Mouse (Mus musculus) limb, embryonic 15.5 days (tissue): ENCODE measurements around the gene Tff1. TPM values are rescaled to one million over a fixed set of nuclear protein-coding genes. Genes with fewer than 3 reads are reported as not detected.

Source experiments
- ATAC-seq: fragments of 200-750 bp; cut with Nextera tagmentation; 2 replicates; pipeline ENCODE4 v1.8.0; 2017; ENCODE audit warnings: low read depth, moderate TSS enrichment; ENCODE audit not compliant: insufficient number of reproducible peaks, low FRiP score, low TSS enrichment
- H3K27ac ChIP-seq: fragments of 300-500 bp; sonication (generic); 2 replicates; pipeline ENCODE4 v1.5.1; 2015; ENCODE audit warnings: moderate library complexity, mild to moderate bottlenecking, inconsistent platforms
- H3K27me3 ChIP-seq: fragments of 300-500 bp; sonication (generic); 2 replicates; pipeline ENCODE4 v1.6.1; 2015; ENCODE audit warnings: inconsistent platforms
- H3K36me3 ChIP-seq: fragments of 300-500 bp; sonication (generic); 2 replicates; pipeline ENCODE4 v1.6.1; 2015; ENCODE audit warnings: inconsistent platforms
- H3K4me1 ChIP-seq: fragments of 300-500 bp; sonication (generic); 2 replicates; pipeline ENCODE4 v1.6.1; 2015; ENCODE audit warnings: inconsistent platforms
- H3K4me2 ChIP-seq: fragments of 300-500 bp; sonication (generic); 2 replicates; pipeline ENCODE4 v1.6.1; 2015; ENCODE audit warnings: mild to moderate bottlenecking, inconsistent platforms
- H3K4me3 ChIP-seq: fragments of 300-500 bp; sonication (generic); 2 replicates; pipeline ENCODE4 v1.5.1; 2015; ENCODE audit warnings: mild to moderate bottlenecking, inconsistent platforms
- H3K9ac ChIP-seq: fragments of 300-500 bp; sonication (generic); 2 replicates; pipeline ENCODE4 v1.6.1; 2015; ENCODE audit warnings: inconsistent platforms
- H3K9me3 ChIP-seq: fragments of 300-500 bp; sonication (generic); 2 replicates; pipeline ENCODE4 v1.6.1; 2016; ENCODE audit warnings: inconsistent platforms
- WGBS: fragments of 180-500 bp; shearing (Covaris S2); methylation state at CpG from one replicate; pipeline ENCODE4 v1.1.7; 2015; 5-methylcytosine and 5-hydroxymethylcytosine counted together
- polyA plus RNA-seq: library from polyadenylated mRNA; unstranded; fragments of >200 nt; fragmentation: Nextera tagmentation; extraction: Ambion mirVana; gene quantifications from 2 replicates; pipeline ENCODE4 v1.2.1, GENCODE M21; 2015

The Tff1 gene
- polyA plus RNA-seq, 1 experiment from 2014 or later, result not detected

DNA sequence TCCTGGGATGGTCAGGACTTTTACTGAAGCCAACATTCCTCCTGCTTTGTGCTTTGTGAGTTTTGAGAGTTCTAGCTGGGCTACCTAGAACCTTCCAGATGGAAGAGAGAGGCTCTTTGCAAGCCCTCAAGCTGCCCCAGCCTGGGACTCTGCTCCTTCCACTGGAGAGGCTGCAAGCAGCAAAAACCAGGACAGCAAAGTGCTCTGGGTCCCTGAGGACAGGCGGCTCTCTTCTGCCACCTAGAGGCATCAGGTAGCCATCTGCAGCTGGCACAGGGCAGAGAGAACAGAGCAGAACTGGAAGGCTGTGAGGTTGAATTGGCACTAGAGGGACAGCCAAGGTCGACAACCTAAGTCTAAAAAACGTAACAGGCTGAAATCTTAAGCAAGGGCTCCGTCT is 22.3 kb upstream of the Tff1 start:
- Histone ChIP-seq H3K4me3 (no peak overlapping the region), H3K36me3 (no peaks in the 10 kb centered on the region), H3K4me1 (no peaks in the 10 kb centered on the region), H3K27ac (no peak overlapping the region), H3K4me2 (no peak overlapping the region), H3K27me3 (no peaks in the 10 kb centered on the region), H3K9me3 (no peaks in the 10 kb centered on the region), H3K9ac (no peak overlapping the region)
- WGBS, result 24% methylated on average over 4 of the region's 4 CpGs
- ATAC-seq, result no peak

DNA sequence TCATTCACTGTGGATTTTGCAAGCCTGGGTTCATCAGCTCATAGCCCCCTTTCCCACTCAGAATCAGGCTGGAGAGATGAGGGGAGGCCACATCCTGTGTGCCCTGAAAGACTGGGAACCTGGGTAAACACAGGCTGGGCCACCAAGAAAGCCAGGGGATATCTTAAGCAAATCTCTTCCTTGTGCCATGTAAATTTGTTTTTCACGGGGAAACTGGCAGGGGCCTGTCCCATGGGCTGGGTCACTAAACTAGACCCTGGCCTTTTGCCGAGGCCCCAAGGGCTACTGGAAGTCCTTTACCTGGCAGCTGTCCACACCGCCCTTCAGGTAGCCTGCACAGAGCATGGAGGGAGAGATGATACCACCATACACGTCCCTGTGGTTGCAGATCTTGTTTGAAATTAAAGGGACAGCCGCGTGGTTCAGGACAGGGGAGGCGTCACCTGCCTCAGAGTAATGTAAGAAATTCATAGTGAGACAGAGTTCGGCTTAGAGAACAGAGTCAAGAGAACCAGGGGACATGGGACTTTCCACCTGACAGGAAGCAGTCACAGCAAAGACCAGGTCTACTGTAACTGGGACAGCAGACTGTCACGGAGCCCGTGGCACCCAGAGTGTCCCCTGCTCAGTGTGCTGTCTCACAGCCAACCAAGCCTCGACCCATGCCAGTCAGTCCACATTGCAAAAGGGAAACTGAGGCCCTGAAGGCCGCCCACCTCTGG is 19.4 kb upstream of the Tff1 start:
- no peak overlapping the region for H3K9ac ChIP-seq
- H3K27me3 ChIP-seq, result no peaks in the 10 kb centered on the region
- no peak overlapping the region for H3K4me3 ChIP-seq
- 74% methylated on average over 12 of the region's 12 CpGs for WGBS
- ATAC-seq, result no peak
- H3K9me3 ChIP-seq, result no peaks in the 10 kb centered on the region
- no peak overlapping the region for H3K27ac ChIP-seq
- H3K36me3 ChIP-seq, result no peaks in the 10 kb centered on the region
- no peaks in the 10 kb centered on the region for H3K4me1 ChIP-seq
- no peak overlapping the region for H3K4me2 ChIP-seq

DNA sequence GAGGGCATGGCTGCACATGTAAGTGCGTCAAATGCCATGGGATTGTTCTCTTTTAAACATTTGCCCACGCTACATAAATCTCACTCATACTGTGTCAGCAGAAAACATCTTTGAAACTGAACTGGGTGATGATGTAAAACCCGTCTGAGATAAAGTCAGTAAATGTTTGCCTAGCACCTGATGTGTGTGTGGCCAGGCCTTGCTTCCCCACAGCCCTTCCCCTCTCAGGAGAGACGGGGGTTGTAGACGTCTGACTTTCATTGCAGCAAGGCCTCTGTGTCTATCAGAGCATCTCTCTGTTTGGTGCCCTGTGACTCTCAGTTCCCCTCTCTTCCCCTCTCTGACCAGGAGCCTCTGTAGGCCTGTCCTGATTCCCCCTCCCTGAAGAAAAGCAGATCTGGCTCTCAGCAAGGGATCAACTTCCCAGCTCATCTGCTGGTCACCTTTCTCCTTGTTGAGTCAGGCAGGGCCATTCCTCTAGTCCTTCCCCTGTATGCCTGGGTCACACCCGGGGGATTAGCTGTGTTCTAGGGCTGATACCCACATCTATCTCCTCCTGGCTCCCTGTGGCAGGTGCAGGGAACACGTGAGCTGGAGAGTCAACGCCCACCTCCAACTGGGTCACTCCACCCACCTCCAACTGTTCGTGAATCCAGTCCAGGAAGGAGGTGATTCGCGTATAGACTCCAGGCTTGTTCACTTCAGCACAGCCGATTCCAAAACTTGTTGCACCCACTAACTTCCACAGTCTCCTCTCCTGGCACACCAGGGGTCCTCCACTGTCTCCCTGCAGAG is 18.3 kb upstream of the Tff1 start:
- no peak for ATAC-seq
- H3K27me3 ChIP-seq, result no peaks in the 10 kb centered on the region
- H3K27ac ChIP-seq, result no peak overlapping the region
- no peak overlapping the region for H3K4me2 ChIP-seq
- no peak overlapping the region for H3K9ac ChIP-seq
- no peak overlapping the region for H3K4me3 ChIP-seq
- H3K9me3 ChIP-seq, result no peaks in the 10 kb centered on the region
- H3K4me1 ChIP-seq, result no peaks in the 10 kb centered on the region
- WGBS, result 60% methylated on average over 12 of the region's 12 CpGs
- H3K36me3 ChIP-seq, result no peaks in the 10 kb centered on the region

DNA sequence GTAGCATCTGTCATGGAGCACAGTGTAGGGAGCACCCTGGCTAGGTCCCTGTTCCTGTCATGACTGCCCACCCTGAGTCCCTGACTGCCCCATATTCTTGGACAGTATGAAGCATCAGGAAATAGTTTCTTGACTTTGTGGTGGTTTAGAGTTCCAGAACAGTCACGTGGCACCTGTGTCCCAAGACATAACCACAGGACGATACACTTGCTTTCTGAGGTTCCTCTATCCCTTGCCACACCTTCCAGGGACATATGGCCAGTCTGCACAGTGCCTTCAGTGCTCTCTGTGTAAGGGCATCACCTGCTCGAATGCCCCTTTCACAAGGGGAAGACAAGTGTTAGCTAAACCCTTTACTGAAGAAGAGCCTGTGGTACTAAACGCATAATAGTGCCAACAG is 16.4 kb upstream of the Tff1 start:
- no peak for ATAC-seq
- 70% methylated on average over 4 of the region's 4 CpGs for WGBS
- 0 out of 2 replicates have a peak, but pooled peaks cover 4% of the 10 kb centered on the region for H3K27me3 ChIP-seq
- H3K4me2 ChIP-seq, result no peak overlapping the region
- H3K27ac ChIP-seq, result no peak overlapping the region
- H3K9me3 ChIP-seq, result no peaks in the 10 kb centered on the region
- H3K36me3 ChIP-seq, result no peaks in the 10 kb centered on the region
- no peak overlapping the region for H3K9ac ChIP-seq
- H3K4me3 ChIP-seq, result no peak overlapping the region
- H3K4me1 ChIP-seq, result no peaks in the 10 kb centered on the region

DNA sequence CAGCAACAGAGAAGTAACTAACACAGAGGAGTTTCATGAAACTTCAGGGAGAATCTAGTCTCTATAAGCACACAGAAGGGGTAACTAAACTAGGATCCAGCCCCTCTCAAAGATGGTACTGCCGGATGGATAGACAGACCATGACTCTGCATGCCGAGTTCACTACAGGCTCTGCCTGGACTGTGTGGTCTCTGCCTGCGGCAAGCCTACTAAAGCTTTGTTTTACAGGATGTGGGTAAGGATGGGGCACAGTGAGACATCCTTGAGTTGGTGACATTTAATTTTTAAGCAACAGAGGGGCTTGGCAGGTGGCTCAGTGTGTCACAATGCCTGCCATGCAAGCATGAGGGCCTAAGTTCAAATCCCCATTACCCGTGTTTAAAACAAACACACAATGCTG is 11.2 kb upstream of the Tff1 start:
- H3K36me3 ChIP-seq, result no peaks in the 10 kb centered on the region
- 86% methylated on average over 4 of the region's 4 CpGs for WGBS
- no peak overlapping the region for H3K4me2 ChIP-seq
- no peak overlapping the region for H3K9ac ChIP-seq
- no peak overlapping the region for H3K4me3 ChIP-seq
- H3K4me1 ChIP-seq, result no peaks in the 10 kb centered on the region
- no peak for ATAC-seq
- H3K27me3 ChIP-seq, result 0 out of 2 replicates have a peak, but pooled peaks cover 5% of the 10 kb centered on the region
- H3K27ac ChIP-seq, result no peak overlapping the region
- H3K9me3 ChIP-seq, result no peaks in the 10 kb centered on the region

DNA sequence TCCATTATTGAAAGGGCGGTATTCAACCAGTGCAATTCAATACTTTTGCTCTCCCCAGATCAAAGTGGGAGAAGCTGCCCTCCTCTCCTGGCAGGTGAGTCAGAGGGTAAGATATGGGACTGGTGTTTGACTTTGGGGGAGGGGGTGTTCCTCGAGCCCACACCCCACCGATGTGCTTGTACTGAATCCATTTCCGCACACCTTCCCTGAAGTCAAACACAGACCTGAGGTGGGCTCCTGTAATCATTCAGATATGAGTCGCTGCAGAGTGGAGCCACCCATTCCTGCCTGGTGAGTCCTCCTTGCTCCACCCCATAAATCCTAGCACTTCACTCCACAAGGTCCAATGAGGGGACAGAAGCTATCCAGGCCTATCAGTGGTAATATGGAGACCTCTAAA is 4.7 kb upstream of the Tff1 start:
- Histone ChIP-seq H3K36me3 (no peaks in the 10 kb centered on the region), H3K27me3 (no peaks in the 10 kb centered on the region), H3K9me3 (no peaks in the 10 kb centered on the region), H3K4me2 (no peak overlapping the region), H3K27ac (no peak overlapping the region), H3K4me3 (no peak overlapping the region), H3K4me1 (no peaks in the 10 kb centered on the region), H3K9ac (no peak overlapping the region)
- WGBS, result 81% methylated on average over 5 of the region's 5 CpGs
- ATAC-seq, result no peak

DNA sequence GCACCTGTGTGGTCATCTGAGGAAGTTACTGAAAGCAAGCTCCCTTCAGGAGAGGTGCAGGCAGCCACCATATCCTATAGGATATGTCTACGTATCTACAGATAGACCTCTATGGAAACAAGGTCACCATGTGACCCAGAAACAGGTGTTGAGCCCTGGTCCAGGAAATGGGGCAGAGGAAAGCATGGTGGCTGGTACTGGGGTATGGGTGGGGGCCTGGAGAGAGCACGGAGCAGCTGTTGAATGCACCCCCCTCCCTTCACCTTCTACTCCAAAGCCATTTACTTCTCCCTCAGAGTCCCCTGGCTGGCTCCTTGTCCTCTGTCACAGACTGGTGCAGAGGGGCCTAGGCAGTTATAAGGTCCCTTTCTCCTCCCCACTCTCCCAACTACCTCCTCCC is 1.3 kb downstream of the Tff1 start:
- no peaks in the 10 kb centered on the region for H3K4me1 ChIP-seq
- no peak overlapping the region for H3K9ac ChIP-seq
- 87% methylated on average over 2 of the region's 2 CpGs for WGBS
- ATAC-seq, result no peak
- no peak overlapping the region for H3K4me2 ChIP-seq
- H3K27me3 ChIP-seq, result no peaks in the 10 kb centered on the region
- H3K4me3 ChIP-seq, result no peak overlapping the region
- H3K27ac ChIP-seq, result no peak overlapping the region
- no peaks in the 10 kb centered on the region for H3K9me3 ChIP-seq
- H3K36me3 ChIP-seq, result no peaks in the 10 kb centered on the region

DNA sequence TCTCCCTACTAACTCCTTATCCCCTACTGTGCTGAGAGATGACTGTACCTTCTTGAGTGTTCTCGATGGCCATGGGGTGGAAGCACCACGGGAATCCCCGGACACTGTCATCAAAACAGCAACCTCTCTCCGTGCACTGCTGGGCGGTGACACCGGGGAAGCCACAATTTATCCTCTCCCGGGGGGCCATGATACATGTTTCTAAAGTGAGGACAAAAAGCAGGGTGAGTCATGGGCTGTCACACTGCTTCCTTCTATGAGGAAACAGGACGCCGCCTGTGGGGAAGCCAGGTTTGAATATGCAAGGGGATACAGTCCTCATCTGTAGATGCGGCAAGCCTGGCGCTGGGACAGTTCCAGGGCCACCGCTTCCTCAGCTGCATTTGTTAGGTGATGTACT is 2.5 kb downstream of the Tff1 start:
- H3K9me3 ChIP-seq, result no peaks in the 10 kb centered on the region
- H3K27me3 ChIP-seq, result no peaks in the 10 kb centered on the region
- H3K4me2 ChIP-seq, result no peak overlapping the region
- no peak overlapping the region for H3K9ac ChIP-seq
- 87% methylated on average over 12 of the region's 12 CpGs for WGBS
- H3K36me3 ChIP-seq, result no peaks in the 10 kb centered on the region
- H3K4me1 ChIP-seq, result 0 out of 2 replicates have a peak, but pooled peaks cover 4% of the 10 kb centered on the region
- H3K27ac ChIP-seq, result no peak overlapping the region
- no peak for ATAC-seq
- H3K4me3 ChIP-seq, result no peak overlapping the region

DNA sequence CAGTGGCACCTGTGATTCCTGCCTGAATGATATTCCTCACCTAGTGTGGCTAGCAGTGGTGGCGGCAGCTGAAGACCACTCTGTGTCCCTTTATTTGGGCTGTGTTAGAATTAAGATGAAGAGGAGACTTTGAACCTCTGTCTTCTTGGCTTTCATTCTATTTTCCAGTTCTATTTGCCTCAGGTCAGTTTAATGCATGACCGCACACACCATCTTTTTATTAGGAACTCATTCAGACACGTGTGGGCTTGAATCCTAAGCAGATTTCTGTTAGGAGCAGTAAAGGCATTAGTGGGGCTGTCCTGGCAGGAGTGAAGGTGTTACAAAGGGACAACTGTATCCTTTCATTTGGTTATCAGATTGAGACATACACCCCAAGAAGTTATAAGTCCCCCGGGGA is 4.8 kb downstream of the Tff1 start:
- H3K4me1 ChIP-seq, result 0 out of 2 replicates have a peak, but pooled peaks cover 4% of the 10 kb centered on the region
- H3K36me3 ChIP-seq, result no peaks in the 10 kb centered on the region
- H3K27me3 ChIP-seq, result no peaks in the 10 kb centered on the region
- no peak overlapping the region for H3K4me3 ChIP-seq
- no peaks in the 10 kb centered on the region for H3K9me3 ChIP-seq
- H3K9ac ChIP-seq, result no peak overlapping the region
- no peak overlapping the region for H3K27ac ChIP-seq
- ATAC-seq, result no peak
- WGBS, result 76% methylated on average over 4 of the region's 4 CpGs
- no peak overlapping the region for H3K4me2 ChIP-seq

DNA sequence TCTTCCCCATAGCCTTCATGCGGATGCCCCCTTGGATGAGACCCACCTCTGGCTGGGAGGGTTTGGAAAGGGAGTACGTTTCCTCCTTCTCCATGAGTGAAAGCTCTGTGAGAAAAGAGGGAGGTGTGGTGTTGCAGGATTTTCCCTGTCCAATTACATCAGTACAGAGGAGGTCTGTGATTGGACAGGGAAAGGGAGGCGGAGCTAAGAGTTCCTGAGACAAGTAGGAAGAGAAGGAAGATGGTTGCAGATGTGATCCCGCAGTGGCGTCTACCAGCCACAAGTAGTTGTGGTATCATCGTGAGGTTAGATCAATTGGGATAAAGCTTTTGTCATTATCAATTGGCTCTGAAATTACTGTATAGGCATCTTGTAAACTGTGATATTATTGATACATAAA is 7.2 kb downstream of the Tff1 start:
- Histone ChIP-seq H3K4me2 (no peak overlapping the region), H3K36me3 (no peaks in the 10 kb centered on the region), H3K4me3 (no peak overlapping the region), H3K27ac (no peak overlapping the region), H3K4me1 (0 out of 2 replicates have a peak, but pooled peaks cover 4% of the 10 kb centered on the region), H3K27me3 (no peaks in the 10 kb centered on the region), H3K9ac (no peak overlapping the region), H3K9me3 (no peaks in the 10 kb centered on the region)
- ATAC-seq, result no peak
- 79% methylated on average over 6 of the region's 6 CpGs for WGBS

DNA sequence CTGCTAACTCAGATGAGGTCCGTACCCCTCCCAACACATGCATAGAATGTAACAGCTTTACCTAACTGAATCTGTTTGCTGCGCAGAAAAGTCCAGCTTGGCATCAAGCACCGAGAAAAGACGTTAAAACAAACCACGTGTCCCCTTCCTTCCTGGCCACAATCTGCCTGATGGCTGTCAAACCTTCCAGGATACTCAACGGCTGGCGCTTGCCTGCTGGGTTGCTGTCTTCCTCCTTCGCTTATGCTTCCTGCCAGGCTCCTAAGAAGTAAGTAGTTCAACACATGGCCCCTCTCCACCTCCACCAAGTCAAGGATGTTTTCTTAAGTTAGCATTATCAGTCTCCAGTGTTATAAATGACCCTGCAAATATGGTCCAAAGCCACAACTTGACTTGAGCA is 11.3 kb downstream of the Tff1 start:
- 65% methylated on average over 8 of the region's 8 CpGs for WGBS
- H3K4me3 ChIP-seq, result no peak overlapping the region
- H3K4me1 ChIP-seq, result 0 out of 2 replicates have a peak, but pooled peaks cover 4% of the 10 kb centered on the region
- no peak overlapping the region for H3K4me2 ChIP-seq
- H3K36me3 ChIP-seq, result no peaks in the 10 kb centered on the region
- H3K27ac ChIP-seq, result no peak overlapping the region
- ATAC-seq, result no peak
- no peak overlapping the region for H3K9ac ChIP-seq
- H3K9me3 ChIP-seq, result no peaks in the 10 kb centered on the region
- no peaks in the 10 kb centered on the region for H3K27me3 ChIP-seq

DNA sequence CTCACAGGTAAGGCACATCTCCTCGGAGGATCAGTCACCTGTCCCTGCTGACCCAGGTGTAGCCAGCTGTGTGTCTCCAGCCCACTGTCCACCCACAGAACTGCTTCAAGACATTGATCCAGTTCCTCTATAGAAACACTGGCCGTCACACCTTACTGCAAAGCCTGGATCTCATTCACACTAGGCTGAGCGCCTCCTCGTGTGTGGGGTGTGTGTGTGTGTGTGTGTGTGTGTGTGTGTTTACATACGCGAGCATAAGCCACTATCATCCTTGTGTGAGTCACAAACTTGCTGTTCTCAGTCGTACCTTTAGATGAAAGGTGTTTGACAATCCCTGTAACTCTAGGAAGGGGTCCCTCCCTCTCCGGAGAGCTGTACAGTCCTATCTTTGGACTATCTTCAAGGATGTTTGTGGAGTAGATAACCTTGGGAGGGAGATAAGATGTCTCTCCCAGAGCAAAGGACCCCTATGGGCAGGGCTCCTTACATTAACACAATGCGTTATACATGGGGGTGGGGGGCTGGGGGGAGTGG is 12.0 kb downstream of the Tff1 start:
- H3K4me3 ChIP-seq, result no peak overlapping the region
- no peak overlapping the region for H3K4me2 ChIP-seq
- H3K9me3 ChIP-seq, result no peaks in the 10 kb centered on the region
- no peaks in the 10 kb centered on the region for H3K4me1 ChIP-seq
- 80% methylated on average over 9 of the region's 9 CpGs for WGBS
- no peak overlapping the region for H3K27ac ChIP-seq
- H3K9ac ChIP-seq, result no peak overlapping the region
- no peaks in the 10 kb centered on the region for H3K36me3 ChIP-seq
- ATAC-seq, result no peak
- H3K27me3 ChIP-seq, result no peaks in the 10 kb centered on the region
